Mouse (Mus musculus): ENCODE measurements around the gene Gc. TPM values are rescaled to one million over a fixed set of nuclear protein-coding genes. Genes with fewer than 3 reads are reported as not detected.

Gc gene
- 0.34 TPM in 1 of 2 replicates, not detected in the other for polyA plus RNA-seq (2015; fragmentation: Nextera tagmentation; extraction: Ambion mirVana)

GRCm38 (mm10) chr5:89457554-89458062 lies at the start of gene Gc:
Gene Gc (minus strand): TSS chr5:89457898.
- ATAC-seq: no peak
- 70% methylated on average over 5 of the region's 5 CpGs for WGBS
- Histone ChIP-seq H3K4me1 (ENCODE audit: control insufficient read depth, insufficient read depth, low read length) (no peaks in the 10 kb centered on the region), H3K4me2 (ENCODE audit: low read length) (no peak within 1 kb of the TSS), H3K27ac (ENCODE audit: low read length) (no peak within 1 kb of the TSS), H3K36me3 (ENCODE audit: control insufficient read depth, insufficient read depth, low read length) (no peaks in the 10 kb centered on the region), H3K4me3 (ENCODE audit: low read depth, low read length) (no peak within 1 kb of the TSS), H3K9me3 (replicated peaks; ENCODE audit: control insufficient read depth, low read length, poor library complexity, severe bottlenecking) (no peaks in the 10 kb centered on the region), H3K9ac (ENCODE audit: low read depth, low read length) (no peak within 1 kb of the TSS), H3K27me3 (ENCODE audit: control insufficient read depth, insufficient read depth, low read depth, low read length) (no peaks in the 10 kb centered on the region)

- Histone ChIP-seq H3K4me3 (ENCODE audit: low read depth, low read length) (no peak overlapping the region), H3K27ac (ENCODE audit: low read length) (no peak overlapping the region), H3K9ac (ENCODE audit: low read depth, low read length) (no peak overlapping the region), H3K9me3 (replicated peaks; ENCODE audit: control insufficient read depth, low read length, poor library complexity, severe bottlenecking) (no peaks in the 10 kb centered on the region), H3K36me3 (ENCODE audit: control insufficient read depth, insufficient read depth, low read length) (no peaks in the 10 kb centered on the region), H3K4me2 (ENCODE audit: low read length) (no peak overlapping the region), H3K4me1 (ENCODE audit: control insufficient read depth, insufficient read depth, low read length) (no peaks in the 10 kb centered on the region), H3K27me3 (ENCODE audit: control insufficient read depth, insufficient read depth, low read depth, low read length) (no peaks in the 10 kb centered on the region)
- no peak for ATAC-seq
- WGBS: 55% methylated on average over 6 of the region's 6 CpGs
Observed at GRCm38 (mm10) chr5:89500182-89500581, 42.5 kb upstream of the Gc start.

- H3K27me3 ChIP-seq (ENCODE audit: control insufficient read depth, insufficient read depth, low read depth, low read length): no peaks in the 10 kb centered on the region
- H3K4me1 ChIP-seq (ENCODE audit: control insufficient read depth, insufficient read depth, low read length): no peaks in the 10 kb centered on the region
- 89% methylated on average over 1 of the region's 1 CpGs for WGBS
- H3K4me3 ChIP-seq (ENCODE audit: low read depth, low read length): no peak overlapping the region
- no peak for ATAC-seq
- H3K9me3 ChIP-seq (replicated peaks; ENCODE audit: control insufficient read depth, low read length, poor library complexity, severe bottlenecking): no peaks in the 10 kb centered on the region
- H3K36me3 ChIP-seq (ENCODE audit: control insufficient read depth, insufficient read depth, low read length): no peaks in the 10 kb centered on the region
- no peak overlapping the region for H3K9ac ChIP-seq (ENCODE audit: low read depth, low read length)
- H3K4me2 ChIP-seq (ENCODE audit: low read length): no peak overlapping the region
- H3K27ac ChIP-seq (ENCODE audit: low read length): no peak overlapping the region
Observed at GRCm38 (mm10) chr5:89492560-89492959, 34.9 kb upstream of the Gc start.

- H3K9ac ChIP-seq (ENCODE audit: low read depth, low read length): no peak overlapping the region
- no peaks in the 10 kb centered on the region for H3K4me1 ChIP-seq (ENCODE audit: control insufficient read depth, insufficient read depth, low read length)
- ATAC-seq: no peak
- no peak overlapping the region for H3K27ac ChIP-seq (ENCODE audit: low read length)
- H3K4me2 ChIP-seq (ENCODE audit: low read length): no peak overlapping the region
- no peak overlapping the region for H3K4me3 ChIP-seq (ENCODE audit: low read depth, low read length)
- no peaks in the 10 kb centered on the region for H3K36me3 ChIP-seq (ENCODE audit: control insufficient read depth, insufficient read depth, low read length)
- whole genome bisulfite sequencing: 75% methylated on average over 4 of the region's 4 CpGs
- no peaks in the 10 kb centered on the region for H3K27me3 ChIP-seq (ENCODE audit: control insufficient read depth, insufficient read depth, low read depth, low read length)
- no peaks in the 10 kb centered on the region for H3K9me3 ChIP-seq (replicated peaks; ENCODE audit: control insufficient read depth, low read length, poor library complexity, severe bottlenecking)
Observed at GRCm38 (mm10) chr5:89470483-89470882, 12.8 kb upstream of the Gc start.

GRCm38 (mm10) chr5:89467886-89468285 lies 10.2 kb upstream of the Gc start:
- no peak for ATAC-seq
- no peaks in the 10 kb centered on the region for H3K9me3 ChIP-seq (replicated peaks; ENCODE audit: control insufficient read depth, low read length, poor library complexity, severe bottlenecking)
- no peaks in the 10 kb centered on the region for H3K4me1 ChIP-seq (ENCODE audit: control insufficient read depth, insufficient read depth, low read length)
- H3K27ac ChIP-seq (ENCODE audit: low read length): no peak overlapping the region
- WGBS: 77% methylated on average over 2 of the region's 2 CpGs
- no peak overlapping the region for H3K9ac ChIP-seq (ENCODE audit: low read depth, low read length)
- H3K4me3 ChIP-seq (ENCODE audit: low read depth, low read length): no peak overlapping the region
- no peak overlapping the region for H3K4me2 ChIP-seq (ENCODE audit: low read length)
- H3K36me3 ChIP-seq (ENCODE audit: control insufficient read depth, insufficient read depth, low read length): no peaks in the 10 kb centered on the region
- no peaks in the 10 kb centered on the region for H3K27me3 ChIP-seq (ENCODE audit: control insufficient read depth, insufficient read depth, low read depth, low read length)

- Histone ChIP-seq H3K9me3 (replicated peaks; ENCODE audit: control insufficient read depth, low read length, poor library complexity, severe bottlenecking) (no peaks in the 10 kb centered on the region), H3K4me2 (ENCODE audit: low read length) (no peak overlapping the region), H3K4me1 (ENCODE audit: control insufficient read depth, insufficient read depth, low read length) (no peaks in the 10 kb centered on the region), H3K9ac (ENCODE audit: low read depth, low read length) (no peak overlapping the region), H3K4me3 (ENCODE audit: low read depth, low read length) (no peak overlapping the region), H3K27ac (ENCODE audit: low read length) (no peak overlapping the region), H3K27me3 (ENCODE audit: control insufficient read depth, insufficient read depth, low read depth, low read length) (no peaks in the 10 kb centered on the region), H3K36me3 (ENCODE audit: control insufficient read depth, insufficient read depth, low read length) (no peaks in the 10 kb centered on the region)
- ATAC-seq: no peak
- WGBS: 92% methylated on average over 1 of the region's 1 CpGs
Observed at GRCm38 (mm10) chr5:89467045-89467444, 9.3 kb upstream of the Gc start.

- H3K4me3 ChIP-seq (ENCODE audit: low read depth, low read length): no peak overlapping the region
- no peak for ATAC-seq
Observed at GRCm38 (mm10) chr5:89466275-89466674, 8.6 kb upstream of the Gc start.

GRCm38 (mm10) chr5:89461817-89462216 lies 4.1 kb upstream of the Gc start:
- Histone ChIP-seq H3K27me3 (ENCODE audit: control insufficient read depth, insufficient read depth, low read depth, low read length) (no peaks in the 10 kb centered on the region), H3K9ac (ENCODE audit: low read depth, low read length) (no peak overlapping the region), H3K4me3 (ENCODE audit: low read depth, low read length) (no peak overlapping the region), H3K9me3 (replicated peaks; ENCODE audit: control insufficient read depth, low read length, poor library complexity, severe bottlenecking) (no peaks in the 10 kb centered on the region), H3K27ac (ENCODE audit: low read length) (no peak overlapping the region), H3K4me1 (ENCODE audit: control insufficient read depth, insufficient read depth, low read length) (no peaks in the 10 kb centered on the region), H3K4me2 (ENCODE audit: low read length) (no peak overlapping the region), H3K36me3 (ENCODE audit: control insufficient read depth, insufficient read depth, low read length) (no peaks in the 10 kb centered on the region)
- WGBS: 88% methylated on average over 4 of the region's 4 CpGs
- no peak for ATAC-seq

More at GRCm38 (mm10) chr5:89466275-89466674, 8.6 kb upstream of the Gc start:
- Histone ChIP-seq H3K9ac (ENCODE audit: low read depth, low read length) (no peak overlapping the region), H3K4me1 (ENCODE audit: control insufficient read depth, insufficient read depth, low read length) (no peaks in the 10 kb centered on the region), H3K36me3 (ENCODE audit: control insufficient read depth, insufficient read depth, low read length) (no peaks in the 10 kb centered on the region), H3K9me3 (replicated peaks; ENCODE audit: control insufficient read depth, low read length, poor library complexity, severe bottlenecking) (no peaks in the 10 kb centered on the region), H3K4me2 (ENCODE audit: low read length) (no peak overlapping the region), H3K27ac (ENCODE audit: low read length) (no peak overlapping the region), H3K27me3 (ENCODE audit: control insufficient read depth, insufficient read depth, low read depth, low read length) (no peaks in the 10 kb centered on the region)

GRCm38 (mm10) chr5:89459591-89459990 lies 1.9 kb upstream of the Gc start:
- Histone ChIP-seq H3K4me1 (ENCODE audit: control insufficient read depth, insufficient read depth, low read length) (no peaks in the 10 kb centered on the region), H3K9me3 (replicated peaks; ENCODE audit: control insufficient read depth, low read length, poor library complexity, severe bottlenecking) (no peaks in the 10 kb centered on the region), H3K36me3 (ENCODE audit: control insufficient read depth, insufficient read depth, low read length) (no peaks in the 10 kb centered on the region), H3K27ac (ENCODE audit: low read length) (no peak overlapping the region), H3K9ac (ENCODE audit: low read depth, low read length) (no peak overlapping the region), H3K4me3 (ENCODE audit: low read depth, low read length) (no peak overlapping the region), H3K4me2 (ENCODE audit: low read length) (no peak overlapping the region), H3K27me3 (ENCODE audit: control insufficient read depth, insufficient read depth, low read depth, low read length) (no peaks in the 10 kb centered on the region)
- no peak for ATAC-seq

All from midbrain, embryonic 16.5 days (tissue).